Mouse (Mus musculus) thymus, adult 2 months (tissue): Measurements from ENCODE around the gene Vtn.

ENCODE experiments used
- CTCF ChIP-seq: fragments of 200-500 bp; IDR thresholded peaks from 2 replicates; pipeline ENCODE4 v1.5.1; 2012; ENCODE audit warnings: mild to moderate bottlenecking, control low read depth, low read length, moderate library complexity, borderline replicate concordance; ENCODE audit not compliant: control insufficient read depth, poor library complexity, insufficient read depth; ENCODE audit errors: extremely low read depth
- POLR2A ChIP-seq: fragments of 200-500 bp; IDR thresholded peaks from 2 replicates; pipeline ENCODE4 v1.6.1; 2012; ENCODE audit warnings: mild to moderate bottlenecking, low read length, control low read depth, moderate library complexity; ENCODE audit not compliant: control insufficient read depth, poor library complexity, insufficient read depth; ENCODE audit errors: extremely low read depth

- TF ChIP-seq POLR2A = peak; percentile 52; the same call in 1 of the 2 replicates
- TF ChIP-seq CTCF = peak; percentile 45; the same call in 1 of the 2 replicates
Observed at GRCm38 (mm10) chr11:78550168-78551058, 51.5 kb downstream of the Vtn start, which contains the start of gene Tmem97.
